Mouse (Mus musculus) adrenal gland, postnatal 36 days (tissue): Measurements from ENCODE around the gene Anapc15-ps. TPM values are rescaled to one million over a fixed set of nuclear protein-coding genes. Genes with fewer than 3 reads are reported as not detected.

Experiments used
- DNase-seq, 2 experiments: peaks; one replicate each; pipeline ENCODE4 v3.0.0; 2021; ENCODE audit warnings: mixed read lengths in 1 of 2
- long read RNA-seq, 2 experiments: library from polyadenylated mRNA; stranded (forward); transcript quantifications; one replicate each; pipeline ENCODE4 v2.0.0; 2021; ENCODE audit warnings: borderline sequencing depth in 2 of 2
- total RNA-seq, 2 experiments: library from RNA; stranded (reverse); gene quantifications; 2 replicates each; pipeline ENCODE4 v1.2.3; 2021

Gene Anapc15-ps
- total RNA-seq: not detected
- long read RNA-seq, experiment 1: 0 reads
- long read RNA-seq, experiment 2: 0 reads

- no peak for DNase-seq
Observed at GRCm38 (mm10) chr10:95673351-95673750, at the start of gene Anapc15-ps. Anapc15-ps (minus strand) TSS chr10:95673451.

GRCm38 (mm10) chr10:95722203-95722611, 49.0 kb upstream of the Anapc15-ps start:
- DNase-seq: peak in 1 of 2 experiments; percentile 36

GRCm38 (mm10) chr10:95720181-95720798, 47.0 kb upstream of the Anapc15-ps start:
- DNase-seq: no peak

GRCm38 (mm10) chr10:95719472-95719871, 46.2 kb upstream of the Anapc15-ps start:
- DNase-seq: no peak

- DNase-seq: no peak
Observed at GRCm38 (mm10) chr10:95718760-95719159, 45.5 kb upstream of the Anapc15-ps start.

GRCm38 (mm10) chr10:95717106-95717680, 43.9 kb upstream of the Anapc15-ps start:
- no peak for DNase-seq

- DNase-seq: no peak
Observed at GRCm38 (mm10) chr10:95715687-95716086, 42.4 kb upstream of the Anapc15-ps start.

GRCm38 (mm10) chr10:95712221-95712620, 39.0 kb upstream of the Anapc15-ps start:
- DNase-seq: no peak

GRCm38 (mm10) chr10:95709903-95710660, 36.8 kb upstream of the Anapc15-ps start:
- no peak for DNase-seq

GRCm38 (mm10) chr10:95709143-95709880, 36.1 kb upstream of the Anapc15-ps start:
- no peak for DNase-seq

- DNase-seq: peak in 1 of 2 experiments; percentile 25
Observed at GRCm38 (mm10) chr10:95708001-95708400, 34.8 kb upstream of the Anapc15-ps start.

- no peak for DNase-seq
Observed at GRCm38 (mm10) chr10:95706867-95707266, 33.6 kb upstream of the Anapc15-ps start.

GRCm38 (mm10) chr10:95705747-95706146, 32.5 kb upstream of the Anapc15-ps start:
- no peak for DNase-seq

- peak in 1 of 2 experiments; percentile 50 for DNase-seq
Observed at GRCm38 (mm10) chr10:95704847-95705246, 31.6 kb upstream of the Anapc15-ps start.

GRCm38 (mm10) chr10:95703730-95704129, 30.5 kb upstream of the Anapc15-ps start:
- DNase-seq: no peak

- DNase-seq: no peak
Observed at GRCm38 (mm10) chr10:95700422-95700821, 27.2 kb upstream of the Anapc15-ps start.

- DNase-seq: no peak
Observed at GRCm38 (mm10) chr10:95698920-95699714, 25.9 kb upstream of the Anapc15-ps start.

GRCm38 (mm10) chr10:95696253-95696641, 23.0 kb upstream of the Anapc15-ps start:
- no peak for DNase-seq

- DNase-seq: peak in 1 of 2 experiments; percentile 35
Observed at GRCm38 (mm10) chr10:95695603-95696252, 22.5 kb upstream of the Anapc15-ps start.

- DNase-seq: no peak
Observed at GRCm38 (mm10) chr10:95694559-95695251, 21.5 kb upstream of the Anapc15-ps start.
